Mouse (Mus musculus) embryonic facial prominence, embryonic 11.5 days (tissue): ENCODE results near the gene Mapk1ip1l. TPM values are rescaled to one million over a fixed set of nuclear protein-coding genes. Genes with fewer than 3 reads are reported as not detected.

Experiments used
- ATAC-seq: fragments of 200-750 bp; cut with Nextera tagmentation; replicated peaks from 2 replicates; pipeline ENCODE4 v1.8.0; 2017; ENCODE audit warnings: low read depth; ENCODE audit not compliant: insufficient number of reproducible peaks, low FRiP score, low TSS enrichment
- DNase-seq: peaks from one replicate; pipeline ENCODE4 v3.0.0-alpha.2; 2015; ENCODE audit warnings: low spot score
- H3K27ac ChIP-seq: fragments of 300-500 bp; sonication (generic); replicated peaks from 2 replicates; pipeline ENCODE4 v1.5.1; 2014; ENCODE audit warnings: mild to moderate bottlenecking, low read depth, low read length, control low read depth
- H3K27me3 ChIP-seq: fragments of 300-500 bp; sonication (generic); 2 replicates; pipeline ENCODE4 v1.6.1; 2014; ENCODE audit warnings: mild to moderate bottlenecking, low read length, moderate library complexity, mixed read lengths; ENCODE audit not compliant: control insufficient read depth, insufficient read depth
- H3K36me3 ChIP-seq: fragments of 300-500 bp; sonication (generic); replicated peaks from 2 replicates; pipeline ENCODE4 v1.6.1; 2014; ENCODE audit warnings: low read depth, mild to moderate bottlenecking, low read length, moderate library complexity, mixed read lengths; ENCODE audit not compliant: control insufficient read depth, insufficient read depth
- H3K4me1 ChIP-seq: fragments of 300-500 bp; sonication (generic); 2 replicates; pipeline ENCODE4 v1.6.1; 2014; ENCODE audit warnings: low read length, mixed read lengths; ENCODE audit not compliant: control insufficient read depth, insufficient read depth
- H3K4me2 ChIP-seq: fragments of 300-500 bp; sonication (generic); 2 replicates; pipeline ENCODE4 v1.6.1; 2014; ENCODE audit warnings: low read depth, mild to moderate bottlenecking, control low read depth, low read length, moderate library complexity
- H3K4me3 ChIP-seq: fragments of 300-500 bp; sonication (generic); 2 replicates; pipeline ENCODE4 v1.5.1; 2014; ENCODE audit warnings: low read depth, low read length, control low read depth
- H3K9ac ChIP-seq: fragments of 300-500 bp; sonication (generic); replicated peaks from 2 replicates; pipeline ENCODE4 v1.6.1; 2014; ENCODE audit warnings: mild to moderate bottlenecking, control low read depth, low read length
- H3K9me3 ChIP-seq: fragments of 300-500 bp; sonication (generic); replicated peaks from 2 replicates; pipeline ENCODE4 v1.6.1; 2016; ENCODE audit warnings: mild to moderate bottlenecking, low read length, inconsistent platforms, mixed read lengths; ENCODE audit not compliant: control insufficient read depth
- WGBS: fragments of 180-500 bp; shearing (Covaris S2); extraction: QIAGEN DNeasy Blood & Tissue Kit; methylation state at CpG from one replicate; pipeline ENCODE4 v1.1.7; 2014; 5-methylcytosine and 5-hydroxymethylcytosine counted together
- polyA plus RNA-seq: library from polyadenylated mRNA; unstranded; fragments of >200 nt; fragmentation: Nextera tagmentation; extraction: Ambion mirVana; gene quantifications from 2 replicates; pipeline ENCODE4 v1.2.1, GENCODE M21; 2014

Mapk1ip1l gene
- polyA plus RNA-seq, 1 experiment from 2014 or later = 104 TPM

DNA sequence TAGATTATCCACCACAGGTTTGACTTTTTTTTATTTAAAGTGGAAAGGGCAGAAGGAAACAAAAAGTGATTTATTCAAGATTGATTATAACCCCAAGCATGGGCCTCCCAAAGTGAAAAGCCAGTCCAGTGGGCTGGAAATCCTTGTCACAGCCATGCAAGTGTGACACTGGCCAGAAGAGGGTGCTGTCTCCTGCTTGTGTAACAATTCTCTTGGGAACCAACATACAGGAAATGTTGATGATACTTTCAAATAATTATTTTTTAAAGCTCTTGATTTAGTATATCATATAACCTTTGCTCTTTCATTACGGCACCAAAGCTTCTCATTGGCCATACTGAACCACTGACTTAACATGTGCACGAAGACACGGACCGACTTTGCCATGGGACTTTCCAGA, 36.8 kb downstream of the Mapk1ip1l start:
- no peak overlapping the region for H3K9ac ChIP-seq
- ATAC-seq (no peak), DNase-seq (peak; percentile 64)
- no peak overlapping the region for H3K27ac ChIP-seq
- H3K4me2 ChIP-seq = no peak overlapping the region
- no peaks in the 10 kb centered on the region for H3K36me3 ChIP-seq
- no peaks in the 10 kb centered on the region for H3K4me1 ChIP-seq
- no peaks in the 10 kb centered on the region for H3K9me3 ChIP-seq
- no peak overlapping the region for H3K4me3 ChIP-seq
- no peaks in the 10 kb centered on the region for H3K27me3 ChIP-seq
- WGBS = 82% methylated on average over 4 of the region's 4 CpGs

GRCm38 (mm10) chr14:47335300-47335699, 37.2 kb downstream of the Mapk1ip1l start:
- WGBS = 66% methylated on average over 3 of the region's 3 CpGs
- Histone ChIP-seq H3K4me3 (no peak overlapping the region), H3K4me2 (no peak overlapping the region), H3K27me3 (no peaks in the 10 kb centered on the region), H3K9ac (no peak overlapping the region), H3K36me3 (no peaks in the 10 kb centered on the region), H3K9me3 (no peaks in the 10 kb centered on the region), H3K27ac (no peak overlapping the region), H3K4me1 (no peaks in the 10 kb centered on the region)
- DNase-seq = no peak
- ATAC-seq = no peak

DNA sequence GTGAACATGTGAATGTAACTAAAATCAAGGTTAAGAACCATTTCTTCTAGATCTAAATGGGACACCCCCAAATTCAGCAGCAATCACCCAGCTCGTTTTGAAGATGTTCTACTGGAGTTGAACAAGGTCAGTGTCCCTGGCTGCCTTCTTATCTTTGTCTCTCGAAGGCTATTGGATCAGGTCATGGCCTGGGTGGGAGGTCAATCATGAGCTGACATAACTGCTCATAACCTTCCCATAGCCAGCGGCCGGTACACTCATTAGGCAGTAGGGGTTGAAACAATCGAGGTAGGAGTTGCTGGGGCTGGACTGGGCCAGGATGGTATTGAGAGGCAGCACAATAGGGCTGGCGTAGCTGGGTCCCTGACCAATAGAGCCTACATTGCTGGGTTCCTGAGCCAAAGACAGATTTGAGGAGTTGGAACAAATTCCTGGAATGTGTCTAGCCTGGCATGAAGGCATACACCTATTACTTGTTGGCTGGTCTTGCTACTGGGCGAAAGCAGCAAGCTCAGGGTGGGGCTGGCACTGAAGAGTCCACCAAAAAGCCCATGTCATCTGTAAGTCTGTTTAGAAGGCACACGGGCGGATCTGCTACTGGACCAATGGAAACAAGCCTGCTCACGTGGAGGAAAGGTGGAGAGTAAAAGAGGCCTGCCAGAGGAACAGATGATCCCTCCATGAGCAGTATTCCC, 42.3 kb downstream of the Mapk1ip1l start:
- 88% methylated on average over 10 of the region's 10 CpGs for WGBS

GRCm38 (mm10) chr14:47341811-47342291, 43.8 kb downstream of the Mapk1ip1l start:
- 0 out of 2 replicates have a peak, but pooled peaks have one; percentile 39 for ATAC-seq
- Histone ChIP-seq H3K27me3 (no peaks in the 10 kb centered on the region), H3K27ac (no peak overlapping the region), H3K9me3 (no peaks in the 10 kb centered on the region), H3K9ac (no peak overlapping the region), H3K36me3 (no peaks in the 10 kb centered on the region), H3K4me3 (no peak overlapping the region), H3K4me2 (no peak overlapping the region), H3K4me1 (no peaks in the 10 kb centered on the region)
- WGBS = 52% methylated on average over 4 of the region's 4 CpGs
- no peak for DNase-seq

More for the DNA sequence above, 42.3 kb downstream of the Mapk1ip1l start:
- no peaks in the 10 kb centered on the region for H3K27me3 ChIP-seq
- H3K36me3 ChIP-seq = no peaks in the 10 kb centered on the region
- no peak overlapping the region for H3K27ac ChIP-seq
- DNase-seq (no peak), ATAC-seq (no peak)
- H3K4me2 ChIP-seq = no peak overlapping the region
- no peak overlapping the region for H3K9ac ChIP-seq
- H3K9me3 ChIP-seq = no peaks in the 10 kb centered on the region
- H3K4me3 ChIP-seq = no peak overlapping the region
- H3K4me1 ChIP-seq = no peaks in the 10 kb centered on the region

DNA sequence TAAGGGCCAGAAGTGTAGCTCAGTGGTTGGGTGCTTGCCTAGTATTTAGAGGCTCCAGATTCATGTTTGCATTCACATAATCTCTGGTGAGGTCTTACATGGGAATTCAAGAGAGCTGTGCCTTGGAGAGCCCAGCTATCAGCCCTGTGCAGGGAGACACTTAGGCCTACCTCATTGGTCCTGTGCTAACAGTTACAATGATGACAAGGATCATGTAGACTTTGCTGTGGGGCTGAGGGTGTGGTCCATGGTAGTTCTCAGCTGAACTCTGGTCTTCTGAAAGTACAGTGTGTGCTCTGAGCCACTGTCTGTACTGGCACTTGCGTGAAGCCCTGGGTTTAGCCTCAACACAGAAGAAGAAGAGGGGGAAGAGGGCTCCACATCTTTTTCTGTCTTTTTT, 48.6 kb downstream of the Mapk1ip1l start:
- WGBS = 95% methylated on average over 1 of the region's 1 CpGs
- no peaks in the 10 kb centered on the region for H3K4me1 ChIP-seq
- ATAC-seq = no peak
- no peaks in the 10 kb centered on the region for H3K9me3 ChIP-seq
- no peak overlapping the region for H3K9ac ChIP-seq
- H3K27ac ChIP-seq = no peak overlapping the region
- no peak overlapping the region for H3K4me2 ChIP-seq
- no peak for DNase-seq
- no peak overlapping the region for H3K4me3 ChIP-seq
- no peaks in the 10 kb centered on the region for H3K27me3 ChIP-seq
- H3K36me3 ChIP-seq = no peaks in the 10 kb centered on the region

DNA sequence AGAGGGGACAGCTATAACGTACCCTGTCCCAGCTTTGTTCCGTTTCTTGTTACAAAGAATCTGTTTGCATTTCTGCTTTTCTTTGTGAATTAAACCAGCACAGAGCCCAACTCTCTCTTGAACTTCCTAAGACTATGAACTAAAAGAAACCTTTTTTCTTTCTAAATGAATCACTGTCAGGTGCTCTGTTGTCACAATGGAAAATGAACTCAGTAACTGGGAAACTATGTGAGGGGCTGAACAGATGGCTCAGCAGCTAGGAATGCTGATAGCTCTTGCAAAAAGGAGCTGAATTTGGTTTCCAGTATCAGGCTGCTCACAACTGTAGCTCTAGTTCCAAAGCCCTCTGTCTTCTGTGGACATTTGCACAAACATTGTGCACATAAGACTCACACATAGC, 52.9 kb downstream of the Mapk1ip1l start:
- no peak for ATAC-seq
- no peaks in the 10 kb centered on the region for H3K4me1 ChIP-seq
- no peak overlapping the region for H3K9ac ChIP-seq
- H3K27ac ChIP-seq = no peak overlapping the region
- no peak overlapping the region for H3K4me2 ChIP-seq
- WGBS = 93% methylated on average over 2 of the region's 2 CpGs
- no peaks in the 10 kb centered on the region for H3K9me3 ChIP-seq
- no peak for DNase-seq
- H3K27me3 ChIP-seq = no peaks in the 10 kb centered on the region
- no peaks in the 10 kb centered on the region for H3K36me3 ChIP-seq
- no peak overlapping the region for H3K4me3 ChIP-seq

DNA sequence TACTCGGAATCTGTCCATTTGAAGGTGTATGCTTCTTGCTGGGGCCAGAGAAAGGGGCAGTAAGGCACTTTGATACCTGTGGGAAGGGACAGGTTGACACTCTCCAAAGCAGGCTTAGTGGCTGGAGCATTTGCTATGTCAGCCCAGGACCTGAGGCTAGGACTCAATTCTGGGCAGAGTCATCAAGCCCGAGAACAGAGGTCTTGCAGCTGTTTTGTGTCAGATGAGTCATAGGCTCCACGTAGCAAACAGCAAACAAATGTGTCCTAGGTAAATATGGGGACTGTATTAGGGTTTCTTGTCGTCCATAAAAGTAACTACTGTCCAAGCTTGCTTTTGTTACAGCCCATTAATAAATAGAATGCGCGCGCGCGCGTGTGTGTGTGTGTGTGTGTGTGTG, 54.2 kb downstream of the Mapk1ip1l start:
- H3K36me3 ChIP-seq = no peaks in the 10 kb centered on the region
- no peaks in the 10 kb centered on the region for H3K9me3 ChIP-seq
- 90% methylated on average over 10 of the region's 10 CpGs for WGBS
- no peak for DNase-seq
- H3K27me3 ChIP-seq = no peaks in the 10 kb centered on the region
- H3K4me1 ChIP-seq = no peaks in the 10 kb centered on the region
- no peak overlapping the region for H3K4me3 ChIP-seq
- H3K9ac ChIP-seq = no peak overlapping the region
- H3K4me2 ChIP-seq = no peak overlapping the region
- ATAC-seq = no peak
- no peak overlapping the region for H3K27ac ChIP-seq

- Histone ChIP-seq H3K4me1 (no peaks in the 10 kb centered on the region), H3K27me3 (no peaks in the 10 kb centered on the region), H3K36me3 (no peaks in the 10 kb centered on the region), H3K4me3 (no peak overlapping the region), H3K4me2 (no peak overlapping the region), H3K27ac (no peak overlapping the region), H3K9ac (no peak overlapping the region), H3K9me3 (no peaks in the 10 kb centered on the region)
- no peak for ATAC-seq
- 79% methylated on average over 4 of the region's 4 CpGs for WGBS
- DNase-seq = no peak
Observed at GRCm38 (mm10) chr14:47353240-47353639, 55.2 kb downstream of the Mapk1ip1l start.
